Mouse (Mus musculus) embryonic facial prominence, embryonic 10.5 days (tissue): ENCODE measurements around the gene Ehmt2. TPM values are rescaled to one million over a fixed set of nuclear protein-coding genes. Genes with fewer than 3 reads are reported as not detected.

Experiments
- DNase-seq: peaks from one replicate; pipeline ENCODE4 v3.0.0-alpha.2; 2017; ENCODE audit warnings: low spot score
- H3K27ac ChIP-seq: fragments of 300-500 bp; sonication (generic); replicated peaks from 2 replicates; pipeline ENCODE4 v1.5.1; 2016; ENCODE audit warnings: mild to moderate bottlenecking
- H3K27me3 ChIP-seq: fragments of 300-500 bp; sonication (generic); replicated peaks from 2 replicates; pipeline ENCODE4 v1.6.1; 2016; ENCODE audit warnings: low read depth, mild to moderate bottlenecking; ENCODE audit not compliant: poor library complexity, severe bottlenecking
- H3K36me3 ChIP-seq: fragments of 300-500 bp; sonication (generic); replicated peaks from 2 replicates; pipeline ENCODE4 v1.6.1; 2016; ENCODE audit warnings: mild to moderate bottlenecking, moderate library complexity
- H3K4me1 ChIP-seq: fragments of 300-500 bp; sonication (generic); 2 replicates; pipeline ENCODE4 v1.6.1; 2016
- H3K4me3 ChIP-seq: fragments of 300-500 bp; sonication (generic); 2 replicates; pipeline ENCODE4 v1.5.1; 2016; ENCODE audit warnings: mild to moderate bottlenecking, moderate library complexity
- H3K9me3 ChIP-seq: fragments of 300-500 bp; sonication (generic); 2 replicates; pipeline ENCODE4 v1.6.1; 2016; ENCODE audit warnings: mild to moderate bottlenecking
- WGBS: fragments of 180-500 bp; shearing (Covaris S2); methylation state at CpG from one replicate; pipeline ENCODE4 v1.1.7; 2016; 5-methylcytosine and 5-hydroxymethylcytosine counted together
- microRNA-seq: library from miRNA; unstranded; fragments of <30 nt; microRNA quantifications from one replicate; pipeline ENCODE4, GENCODE M21; 2017
- polyA plus RNA-seq: library from polyadenylated mRNA; unstranded; fragments of >200 nt; fragmentation: Nextera tagmentation; extraction: Ambion mirVana; gene quantifications from 2 replicates; pipeline ENCODE4 v1.2.1, GENCODE M21; 2016

Ehmt2 gene
- polyA plus RNA-seq, 1 experiment from 2014 or later: 96.5 TPM

DNA sequence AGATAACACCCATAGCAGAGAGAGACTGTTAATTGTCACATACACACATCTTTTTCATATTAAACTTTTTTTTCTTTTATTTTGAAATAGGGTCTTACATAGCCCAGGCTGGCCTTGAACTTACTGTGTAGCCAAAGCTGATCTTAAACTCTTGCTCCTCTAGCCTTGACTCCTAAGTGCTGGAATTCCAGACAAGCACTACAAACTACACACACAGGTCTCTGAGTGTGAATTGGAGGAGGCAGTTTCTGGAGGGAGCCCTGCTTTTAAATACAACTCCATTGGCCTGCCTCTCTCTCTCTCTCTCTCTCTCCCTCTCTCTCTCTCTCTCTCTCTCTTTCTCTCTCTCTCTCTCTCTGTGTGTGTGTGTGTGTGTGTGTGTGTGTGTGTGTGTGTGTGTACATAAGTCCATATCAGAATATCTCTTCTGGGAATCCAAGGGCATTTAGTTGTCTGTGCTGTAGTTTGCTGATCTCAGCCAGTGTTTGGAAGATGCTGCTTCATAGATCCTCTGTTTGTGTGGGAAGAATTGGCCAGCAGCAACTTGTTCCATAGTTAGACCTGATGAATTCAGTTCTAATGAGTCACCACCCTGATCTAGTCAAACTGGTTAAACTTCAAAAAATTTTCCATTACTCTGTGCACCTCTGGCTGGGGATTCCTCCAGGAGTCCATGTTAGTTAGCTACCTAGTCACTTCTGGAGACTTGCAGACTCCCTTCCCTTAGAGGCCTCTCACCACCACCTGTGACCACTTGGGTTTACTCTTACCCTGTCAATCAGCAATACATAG is 62.6 kb downstream of the Ehmt2 start:
- Histone ChIP-seq H3K36me3 (no peaks in the 10 kb centered on the region), H3K27me3 (peaks cover 61% of the 10 kb centered on the region), H3K4me3 (no peak overlapping the region; the same call in 1 of the 2 replicates), H3K4me1 (peaks cover 21% of the 10 kb centered on the region), H3K9me3 (no peaks in the 10 kb centered on the region), H3K27ac (no peak overlapping the region)
- no peak for DNase-seq

DNA sequence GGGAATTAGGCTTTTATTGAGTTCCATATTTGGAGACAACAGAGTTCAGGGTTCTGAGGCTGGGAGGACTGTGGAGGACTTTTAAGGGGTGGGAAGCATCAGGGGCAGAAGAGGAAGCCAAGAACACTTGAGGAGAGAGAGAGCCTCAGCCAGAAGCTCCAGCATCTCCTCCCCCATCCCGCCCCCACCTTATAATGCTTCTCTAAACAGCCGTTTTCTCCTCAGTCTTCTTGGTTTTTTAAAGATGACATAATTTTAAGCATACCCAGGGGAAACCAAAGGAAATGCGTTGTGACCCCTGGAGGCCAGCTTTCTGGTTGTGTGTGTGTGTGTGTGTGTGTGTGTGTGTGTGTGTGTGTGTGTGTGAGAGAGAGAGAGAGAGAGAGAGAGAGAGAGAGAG is 63.9 kb downstream of the Ehmt2 start:
- 34% methylated on average over 3 of the region's 3 CpGs for WGBS
- H3K27me3 ChIP-seq: peaks cover 57% of the 10 kb centered on the region

DNA sequence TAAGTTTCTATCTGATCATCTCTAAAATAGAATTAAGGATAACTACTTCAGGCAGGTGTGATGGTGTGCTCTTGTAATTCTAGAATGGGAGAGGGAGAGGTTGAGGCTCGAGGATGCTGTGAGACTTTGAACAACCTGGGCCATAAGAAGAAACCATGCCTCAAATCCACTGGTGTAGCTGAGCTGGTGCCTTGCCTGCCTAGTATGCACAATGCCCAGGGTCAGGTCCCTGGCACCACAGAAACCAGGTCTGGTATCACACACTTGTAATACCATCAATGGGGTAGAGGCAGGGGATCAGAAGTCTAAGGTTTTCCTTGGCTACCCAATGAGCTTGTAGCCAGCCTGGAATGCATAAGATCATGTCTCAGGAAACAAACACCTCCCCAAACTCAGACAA is 64.6 kb downstream of the Ehmt2 start:
- 72% methylated on average over 1 of the region's 1 CpGs for WGBS
- no peak overlapping the region for H3K27ac ChIP-seq
- no peak for DNase-seq
- peaks cover 60% of the 10 kb centered on the region for H3K27me3 ChIP-seq
- peaks cover 21% of the 10 kb centered on the region for H3K4me1 ChIP-seq
- H3K4me3 ChIP-seq: no peak overlapping the region
- H3K9me3 ChIP-seq: no peaks in the 10 kb centered on the region
- H3K36me3 ChIP-seq: no peaks in the 10 kb centered on the region

More for the DNA sequence above, 63.9 kb downstream of the Ehmt2 start:
- no peaks in the 10 kb centered on the region for H3K36me3 ChIP-seq
- DNase-seq: no peak
- 0 out of 2 replicates have a peak overlapping the region, but pooled peaks have one; percentile 8 for H3K4me3 ChIP-seq
- no peak overlapping the region for H3K27ac ChIP-seq
- H3K4me1 ChIP-seq: peaks cover 21% of the 10 kb centered on the region
- no peaks in the 10 kb centered on the region for H3K9me3 ChIP-seq

Small RNA genes lying within 50 kb of the gene (microRNA-seq; reads per million reads assigned to microRNA genes)
- not detected for gene Mir6972

Other genes with a start within 250 kb of the Ehmt2 start
- gene Tnxb, start 227.9 kb upstream of the Ehmt2 start, polyA plus RNA-seq: 0.03 TPM in 1 of 2 replicates, not detected in the other
- not detected in 2 replicates for gene C4b, start 154.6 kb upstream of the Ehmt2 start, polyA plus RNA-seq
- gene Cyp21a1, start 93.9 kb upstream of the Ehmt2 start, polyA plus RNA-seq: not detected in 2 replicates
- 24.6 and 26.4 TPM in 2 replicates for gene Stk19, start 61.5 kb upstream of the Ehmt2 start, polyA plus RNA-seq
- gene Dxo, start 61.5 kb upstream of the Ehmt2 start, polyA plus RNA-seq: 78.1 and 88.8 TPM in 2 replicates
- gene Skiv2l, start 48.3 kb upstream of the Ehmt2 start, polyA plus RNA-seq: 57.1 and 57.3 TPM in 2 replicates
- 129 and 144 TPM in 2 replicates for gene Nelfe, start 48.1 kb upstream of the Ehmt2 start, polyA plus RNA-seq
- 2.1 and 2.6 TPM in 2 replicates for gene Cfb, start 36.0 kb upstream of the Ehmt2 start, polyA plus RNA-seq
- gene Zbtb12, start 19.0 kb upstream of the Ehmt2 start, polyA plus RNA-seq: 4.8 and 6.2 TPM in 2 replicates
- gene Gm20547, start 16.4 kb upstream of the Ehmt2 start, polyA plus RNA-seq: not detected in 2 replicates
- 0.55 and 1.6 TPM in 2 replicates for gene C2, start 204 bp upstream of the Ehmt2 start, polyA plus RNA-seq
- 0.21 and 0.44 TPM in 2 replicates for gene Slc44a4, start 16.0 kb downstream of the Ehmt2 start, polyA plus RNA-seq
- 14.0 and 19.3 TPM in 2 replicates for gene Neu1, start 32.8 kb downstream of the Ehmt2 start, polyA plus RNA-seq
- 0.13 and 0.15 TPM in 2 replicates for gene Hspa1b, start 60.8 kb downstream of the Ehmt2 start, polyA plus RNA-seq
- gene Gm20481, start 71.4 kb downstream of the Ehmt2 start, polyA plus RNA-seq: not detected in 2 replicates
- 1.3 and 1.9 TPM in 2 replicates for gene Hspa1a, start 73.7 kb downstream of the Ehmt2 start, polyA plus RNA-seq
- 1.1 TPM in 2 replicates for gene Hspa1l, start 74.2 kb downstream of the Ehmt2 start, polyA plus RNA-seq
- 339 and 361 TPM in 2 replicates for gene Lsm2, start 83.4 kb downstream of the Ehmt2 start, polyA plus RNA-seq
- gene Vars, start 102.5 kb downstream of the Ehmt2 start, polyA plus RNA-seq: 197 and 223 TPM in 2 replicates
- 0.18 and 0.21 TPM in 2 replicates for gene Vwa7, start 118.1 kb downstream of the Ehmt2 start, polyA plus RNA-seq
- gene Sapcd1, start 129.5 kb downstream of the Ehmt2 start, polyA plus RNA-seq: 4.2 and 5.6 TPM in 2 replicates
- gene Msh5, start 148.3 kb downstream of the Ehmt2 start, polyA plus RNA-seq: 3.9 and 4.4 TPM in 2 replicates
- 190 and 191 TPM in 2 replicates for gene Clic1, start 151.5 kb downstream of the Ehmt2 start, polyA plus RNA-seq
- 482 and 503 TPM in 2 replicates for gene Ddah2, start 160.6 kb downstream of the Ehmt2 start, polyA plus RNA-seq
- 0.31 and 0.35 TPM in 2 replicates for gene Ly6g6c, start 166.9 kb downstream of the Ehmt2 start, polyA plus RNA-seq
- 0.52 and 0.93 TPM in 2 replicates for gene Mpig6b, start 167.7 kb downstream of the Ehmt2 start, polyA plus RNA-seq
- 0.83 and 1.00 TPM in 2 replicates for gene Ly6g6e, start 178.4 kb downstream of the Ehmt2 start, polyA plus RNA-seq
- 1.3 TPM in 1 of 2 replicates, not detected in the other for gene Ly6g6d, start 179.6 kb downstream of the Ehmt2 start, polyA plus RNA-seq
- gene Ly6g6f, start 187.1 kb downstream of the Ehmt2 start, polyA plus RNA-seq: 0.51 and 0.62 TPM in 2 replicates
- gene Abhd16a, start 190.8 kb downstream of the Ehmt2 start, polyA plus RNA-seq: 59.4 and 60.0 TPM in 2 replicates
- gene Ly6g5c, start 209.8 kb downstream of the Ehmt2 start, polyA plus RNA-seq: not detected in 2 replicates
- gene Ly6g5b, start 217.0 kb downstream of the Ehmt2 start, polyA plus RNA-seq: 1.5 and 1.6 TPM in 2 replicates
- gene Gpank1, start 223.0 kb downstream of the Ehmt2 start, polyA plus RNA-seq: 32.5 and 33.3 TPM in 2 replicates
- gene Csnk2b, start 223.6 kb downstream of the Ehmt2 start, polyA plus RNA-seq: 283 and 288 TPM in 2 replicates
- gene D17H6S53E, start 227.9 kb downstream of the Ehmt2 start, polyA plus RNA-seq: 9.6 and 9.7 TPM in 2 replicates
- 0.40 and 0.69 TPM in 2 replicates for gene Apom, start 233.6 kb downstream of the Ehmt2 start, polyA plus RNA-seq
- gene Bag6, start 236.7 kb downstream of the Ehmt2 start, polyA plus RNA-seq: 73.8 and 77.8 TPM in 2 replicates